Mouse (Mus musculus): ENCODE measurements at regions not wholly inside any gene's neighbourhood (a gene's known extent, or its start where the extent isn't known, plus 50 kb on each side); places are given as distances from the start of the nearest gene placed in this dataset.
"Not testable (repeated sequence)": the region's sequence is repeated elsewhere in the genome, so short reads cannot be mapped to it uniquely, and the experiment has no call there.

GRCm38 (mm10) chr8:60728339-60728738, 95.7 kb downstream of the Mfap3l start:
- no peak for DNase-seq (ENCODE audit: low read depth)

DNA sequence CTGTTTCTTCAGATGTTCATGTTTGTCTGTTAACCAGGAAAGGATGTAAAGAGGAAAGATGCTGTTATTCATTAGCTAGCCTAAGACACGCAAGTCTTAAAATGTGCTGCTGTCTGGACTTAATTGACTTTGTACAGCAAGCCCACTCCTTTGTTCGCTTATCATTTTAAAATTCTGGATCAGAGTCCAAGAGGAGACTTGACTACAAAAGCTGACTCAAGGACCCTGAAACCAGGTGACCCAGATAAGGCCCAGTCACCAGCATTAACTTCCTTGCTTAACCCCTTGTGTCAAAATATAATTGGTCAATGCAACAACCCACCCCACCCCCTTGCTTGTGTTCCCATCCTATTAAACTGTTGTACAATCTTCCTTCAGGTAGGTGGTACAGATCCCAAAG, 99.9 kb downstream of the Mfap3l start:
- no peak for DNase-seq (ENCODE audit: low read depth)

DNA sequence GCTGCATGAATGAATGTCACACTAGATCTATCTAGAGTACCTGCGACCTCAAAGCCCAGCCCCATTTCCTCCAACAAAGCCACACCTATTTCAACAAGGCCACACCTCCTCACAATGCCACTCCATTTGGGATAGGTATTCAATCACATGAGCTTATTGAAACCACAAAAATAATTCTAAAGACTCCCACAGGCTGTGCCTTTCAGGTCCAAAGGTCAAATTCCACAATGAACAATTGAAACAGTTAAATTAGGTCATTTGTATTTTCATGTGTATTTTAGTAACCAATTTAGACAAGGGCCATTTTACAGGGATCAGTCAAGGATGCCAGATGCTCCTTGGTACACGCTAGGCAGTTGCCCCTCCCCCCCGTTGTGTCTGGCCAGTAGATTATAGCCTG, 103.3 kb downstream of the Mfap3l start:
- no peak for DNase-seq (ENCODE audit: low read depth)

- DNase-seq (ENCODE audit: low read depth) = no peak
These were observed 103.8 kb downstream of the Mfap3l start for GRCm38 (mm10) chr8:60736401-60736800.

- DNase-seq (ENCODE audit: low read depth) = no peak
These were observed 104.3 kb downstream of the Mfap3l start for GRCm38 (mm10) chr8:60736913-60737312.

DNA sequence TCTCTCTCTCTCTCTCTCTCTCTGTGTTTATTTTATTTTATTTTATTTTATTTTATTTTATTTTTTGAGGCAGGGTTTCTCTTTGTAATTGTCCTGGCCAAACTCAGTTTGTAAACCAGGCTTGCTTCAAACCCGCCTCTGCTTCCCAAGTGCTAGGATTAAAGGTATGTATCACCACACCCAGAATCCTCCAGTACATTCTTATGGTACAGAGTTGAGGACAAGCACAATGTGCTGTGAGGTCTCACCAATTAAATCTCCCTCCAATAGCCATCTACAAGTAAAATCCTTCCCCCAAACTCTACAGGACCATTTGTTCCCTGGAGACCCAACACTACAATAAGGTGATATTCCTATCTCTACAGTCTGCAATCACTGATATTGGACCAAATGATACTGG, 105.0 kb downstream of the Mfap3l start:
- no peak for DNase-seq (ENCODE audit: low read depth)

- no peak for DNase-seq (ENCODE audit: low read depth)
These were observed 113.2 kb downstream of the Mfap3l start for GRCm38 (mm10) chr8:60745877-60746276.

DNA sequence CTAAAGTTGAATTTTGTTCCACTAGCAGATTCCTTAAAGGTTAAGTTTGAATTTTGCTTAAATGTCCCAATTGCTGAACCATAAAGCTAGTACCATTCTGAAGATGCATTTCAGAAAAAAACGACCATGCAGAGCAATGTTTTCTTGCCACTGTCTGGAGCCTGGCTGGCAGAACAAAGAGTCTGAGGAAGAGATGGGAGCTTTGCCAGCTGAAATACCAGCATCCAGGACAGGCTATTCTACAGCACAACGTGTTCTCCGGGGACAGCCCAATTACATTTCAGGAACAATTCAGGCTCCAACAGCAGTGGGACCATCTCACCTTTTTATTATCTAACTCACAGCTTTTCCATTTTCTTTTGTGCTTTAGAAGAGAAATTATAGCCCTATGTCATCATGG, 113.9 kb downstream of the Mfap3l start:
- no peak for DNase-seq (ENCODE audit: low read depth)

GRCm38 (mm10) chr8:60755704-60756415, 123.2 kb downstream of the Mfap3l start:
- no peak for DNase-seq (ENCODE audit: low read depth)

GRCm38 (mm10) chr8:60763959-60764358, 126.3 kb upstream of the Hpf1 start:
- no peak for DNase-seq (ENCODE audit: low read depth)

DNA sequence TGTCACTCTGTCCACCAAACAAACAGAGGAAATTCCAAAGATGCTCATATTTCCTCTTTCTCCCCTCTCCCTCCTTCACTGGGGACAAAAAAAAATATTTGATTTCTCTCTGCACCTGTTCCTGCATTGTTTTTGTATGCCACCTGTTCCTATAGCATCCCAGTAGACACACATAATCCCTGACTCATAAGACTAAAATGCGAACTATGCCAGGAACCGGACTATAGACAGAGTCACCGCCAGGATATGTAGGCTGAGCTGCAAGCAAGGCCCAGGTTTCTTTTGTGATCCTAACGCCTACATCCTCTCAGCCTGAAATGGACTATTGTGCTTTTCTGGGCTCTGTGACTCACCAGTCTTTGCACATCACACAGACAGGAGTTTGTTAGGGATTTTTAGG, 116.9 kb upstream of the Hpf1 start:
- peak; percentile 97 for DNase-seq (ENCODE audit: low read depth)

DNA sequence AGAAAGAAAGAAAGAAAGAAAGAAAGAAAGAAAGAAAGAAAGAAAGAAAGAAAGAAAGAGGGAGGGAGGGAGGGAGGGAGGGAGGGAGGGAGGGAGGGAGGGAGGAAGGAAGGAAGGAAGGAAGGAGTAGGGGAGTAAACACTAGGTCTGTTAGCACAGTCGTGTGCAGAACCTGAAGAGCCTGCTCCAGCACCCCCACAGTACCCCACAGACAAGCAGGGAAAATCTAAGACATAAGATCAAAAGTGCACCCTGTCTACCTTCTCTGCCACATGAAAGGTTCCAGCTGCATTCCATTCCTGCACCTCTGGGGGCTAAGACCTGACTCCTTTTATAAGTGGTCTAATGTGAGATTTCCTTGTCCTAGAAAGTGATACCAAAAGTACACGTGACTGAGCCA, 114.0 kb upstream of the Hpf1 start:
- DNase-seq (ENCODE audit: low read depth) = not testable (repeated sequence)

- DNase-seq (ENCODE audit: low read depth) = no peak
These were observed 105.2 kb upstream of the Hpf1 start for GRCm38 (mm10) chr8:60785049-60785448.

DNA sequence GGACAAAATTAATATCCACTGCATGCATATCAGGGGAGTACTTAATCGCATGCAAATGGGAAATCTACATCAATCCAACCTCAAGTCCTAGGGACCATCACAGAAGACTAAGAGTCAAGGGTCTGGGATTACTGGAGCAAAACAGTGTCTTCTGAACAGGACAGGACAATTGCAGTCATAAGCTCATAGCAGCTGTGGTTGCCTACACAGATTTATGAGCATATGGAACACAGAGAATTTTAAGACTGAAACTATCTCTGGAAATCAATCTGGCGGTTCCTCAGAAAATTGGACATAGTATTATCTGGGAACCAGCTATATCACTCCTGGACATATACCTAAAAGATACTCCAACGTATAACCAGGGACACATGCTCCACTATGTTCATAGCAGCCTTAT, 99.8 kb upstream of the Hpf1 start:
- DNase-seq (ENCODE audit: low read depth) = no peak

- DNase-seq (ENCODE audit: low read depth) = no peak
These were observed 97.7 kb upstream of the Hpf1 start for GRCm38 (mm10) chr8:60792518-60792917.

- no peak for DNase-seq (ENCODE audit: low read depth)
These were observed 85.4 kb upstream of the Hpf1 start for GRCm38 (mm10) chr8:60804787-60805186.

DNA sequence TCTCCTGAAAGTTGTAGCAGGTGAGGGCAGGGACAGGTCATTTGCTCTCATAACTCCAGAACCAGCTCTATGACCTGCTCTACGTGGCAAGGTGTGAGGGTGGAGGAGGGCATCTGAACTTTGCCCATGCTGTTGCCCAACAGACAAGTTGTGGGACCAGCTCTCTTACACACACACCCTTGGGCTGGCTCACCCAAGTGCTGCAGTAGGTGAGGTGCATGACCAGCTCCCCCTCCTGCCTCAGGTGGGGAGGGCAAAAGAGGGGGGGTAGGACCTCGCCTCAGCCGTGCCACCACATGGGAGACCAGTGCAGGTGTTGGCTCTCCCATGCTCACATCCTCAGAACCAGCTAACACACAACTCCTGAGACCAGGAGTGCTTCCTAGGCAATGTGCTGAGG, 83.4 kb upstream of the Hpf1 start:
- DNase-seq (ENCODE audit: low read depth) = no peak

GRCm38 (mm10) chr8:60809806-60810205, 80.4 kb upstream of the Hpf1 start:
- DNase-seq (ENCODE audit: low read depth) = no peak

DNA sequence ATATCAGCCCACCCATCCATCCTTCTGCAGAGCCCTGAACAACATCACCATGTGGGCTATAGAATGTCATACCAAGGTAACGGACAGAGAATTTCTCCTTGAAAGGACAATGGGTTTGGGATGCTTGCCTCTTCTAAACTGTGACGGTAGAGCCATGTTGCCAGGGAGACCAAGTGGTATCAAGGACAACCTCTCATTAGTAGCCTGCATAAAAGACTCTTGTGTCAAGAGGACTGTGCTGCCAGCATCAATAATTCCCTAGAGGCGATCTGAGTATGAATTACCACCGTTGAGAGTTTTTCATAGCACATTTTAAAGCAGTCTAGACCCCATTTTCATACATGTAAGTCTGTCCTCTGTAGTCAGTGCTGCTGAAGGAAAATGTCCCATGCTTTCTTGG, 79.3 kb upstream of the Hpf1 start:
- DNase-seq (ENCODE audit: low read depth) = no peak

GRCm38 (mm10) chr8:60825676-60826442, 64.4 kb upstream of the Hpf1 start:
- no peak for DNase-seq (ENCODE audit: low read depth)

- DNase-seq (ENCODE audit: low read depth) = no peak
These were observed 63.0 kb upstream of the Hpf1 start for GRCm38 (mm10) chr8:60827241-60827640.

DNA sequence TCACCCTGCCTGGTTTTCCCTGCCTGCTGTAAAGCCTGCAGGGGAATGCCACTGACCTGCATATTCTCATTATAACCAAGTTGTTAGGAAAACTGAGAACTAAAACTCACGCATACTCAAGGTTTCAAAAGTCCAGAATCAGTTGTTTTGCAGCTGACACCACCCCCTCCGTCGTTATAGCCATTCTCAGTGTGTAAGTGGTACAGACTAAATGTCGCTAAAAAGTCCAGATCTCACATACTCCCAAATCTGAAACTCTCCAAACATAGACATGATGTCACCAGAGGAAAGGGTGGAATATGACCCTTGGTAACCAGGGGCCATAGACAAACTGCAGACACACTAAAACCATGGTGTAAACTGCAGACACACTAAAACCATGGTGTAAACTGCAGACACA, 61.1 kb upstream of the Hpf1 start:
- DNase-seq (ENCODE audit: low read depth) = no peak

GRCm38 (mm10) chr8:60830556-60830955, 59.7 kb upstream of the Hpf1 start:
- DNase-seq (ENCODE audit: low read depth) = peak; percentile 74

GRCm38 (mm10) chr8:60838526-60838925, 51.7 kb upstream of the Hpf1 start:
- no peak for DNase-seq (ENCODE audit: low read depth)

All from gonadal fat pad, adult 2 months (tissue).